Mouse (Mus musculus) embryo, embryonic 9.5 days (tissue): ENCODE measurements around the gene Vcp.
A peak's percentile ranks its signal among the peaks of the same experiment; 100 is the strongest.

Source experiments
- DNase-seq: peaks from one replicate; pipeline ENCODE4 v3.0.0-alpha.2; 2017; ENCODE audit errors: extremely low spot score

The Vcp gene

GRCm38 (mm10) chr4:43000141-43000986, at the start of gene Vcp:
TSS of gene Vcp (minus strand) at chr4:43000507.
- peak; percentile 99 for DNase-seq

DNA sequence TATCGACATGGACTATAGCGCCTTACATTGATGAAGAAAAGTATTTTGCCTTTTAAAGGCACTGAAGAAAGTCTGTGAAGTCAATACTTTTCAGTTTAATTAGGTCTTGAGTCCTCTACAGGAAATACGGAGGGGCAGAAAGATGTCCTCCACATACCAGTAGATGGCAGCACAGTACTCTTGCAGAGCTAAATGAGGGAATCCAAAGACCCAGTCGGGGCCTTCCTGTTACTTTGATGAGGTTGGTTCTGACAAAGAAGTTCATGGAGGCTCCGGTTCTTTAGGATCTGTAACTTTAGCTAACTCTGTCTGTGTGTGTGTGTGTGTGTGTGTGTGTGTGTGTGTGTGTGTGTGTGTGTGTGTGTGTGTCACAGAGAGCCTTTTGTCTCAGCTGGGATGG, 46.9 kb upstream of the Vcp start:
- peak; percentile 79 for DNase-seq

- no peak for DNase-seq
Measured at GRCm38 (mm10) chr4:43046607-43047006, 46.3 kb upstream of the Vcp start.

DNA sequence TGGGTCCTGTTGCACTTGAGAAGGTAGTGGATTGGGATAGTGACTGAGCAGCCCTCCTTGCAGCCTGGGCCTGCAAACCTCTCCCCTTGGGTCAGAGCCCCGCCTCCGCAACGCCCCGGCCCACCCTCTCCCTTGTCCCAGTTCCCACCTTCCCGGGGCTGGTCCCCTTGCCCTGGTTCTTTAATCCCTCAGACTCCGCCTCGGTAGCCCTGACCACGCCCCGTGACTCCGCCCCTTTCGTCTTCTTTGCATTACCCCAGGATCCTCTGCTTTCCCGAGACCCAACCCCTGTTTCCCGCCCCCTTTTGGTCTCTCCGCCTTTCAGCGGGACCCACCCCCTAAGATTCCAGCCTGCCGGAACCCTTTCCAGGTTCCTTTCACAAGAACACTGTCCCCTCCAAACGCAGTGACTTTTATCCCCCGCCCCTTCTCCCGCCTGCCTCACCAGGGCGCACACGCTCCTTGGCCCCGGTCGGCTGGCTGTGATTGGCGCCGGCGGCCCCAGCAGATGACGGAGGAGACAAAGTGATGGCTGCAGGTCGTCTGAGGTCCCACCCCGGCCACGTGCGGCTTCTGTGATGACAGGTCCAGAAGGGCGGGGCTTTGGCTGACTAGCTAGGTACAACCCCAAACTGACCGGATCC, 45.5 kb upstream of the Vcp start, which contains the start of gene Fam214b:
TSS of gene Fam214b (minus strand) at position 562 of the 644 bp plus-strand sequence.
- peak; percentile 100 for DNase-seq

DNA sequence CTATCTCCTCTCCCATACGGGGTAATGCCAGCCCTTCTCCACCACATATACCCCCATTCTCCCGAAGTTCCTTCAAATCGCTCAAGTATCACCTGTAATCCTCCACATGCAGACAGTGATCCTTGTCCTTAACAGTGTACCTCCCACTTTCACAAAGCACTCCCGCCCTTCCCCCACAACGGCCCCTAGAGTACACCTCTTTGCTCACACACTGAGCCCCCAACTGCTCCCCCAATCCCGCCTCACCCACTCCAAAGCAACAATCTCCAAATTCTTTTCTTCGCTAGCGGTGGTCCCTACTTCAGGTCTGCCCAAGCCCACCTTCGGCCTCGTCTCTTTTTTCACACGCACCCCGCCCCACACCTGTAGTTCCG, 45.0 kb upstream of the Vcp start:
- no peak for DNase-seq

DNA sequence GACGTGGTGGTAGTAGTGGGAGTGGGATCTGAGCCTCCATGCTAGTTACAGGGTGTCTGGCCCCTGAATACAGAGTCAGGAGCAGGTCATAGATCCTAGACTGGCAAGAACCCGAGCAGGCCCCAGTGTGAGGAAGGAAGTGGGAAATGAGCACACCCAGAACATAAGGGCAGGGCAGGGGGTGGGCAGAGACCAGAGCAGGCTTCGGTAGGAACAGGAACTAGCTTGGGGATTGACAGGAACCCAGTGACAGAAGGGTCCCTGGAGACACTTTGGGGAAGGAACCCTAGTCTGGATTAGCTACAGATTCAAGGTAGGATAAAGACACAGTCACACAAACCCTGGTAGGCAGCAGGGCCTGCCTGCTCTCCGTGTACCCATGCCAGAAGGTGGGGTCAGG, 44.4 kb upstream of the Vcp start:
- DNase-seq = peak; percentile 28

DNA sequence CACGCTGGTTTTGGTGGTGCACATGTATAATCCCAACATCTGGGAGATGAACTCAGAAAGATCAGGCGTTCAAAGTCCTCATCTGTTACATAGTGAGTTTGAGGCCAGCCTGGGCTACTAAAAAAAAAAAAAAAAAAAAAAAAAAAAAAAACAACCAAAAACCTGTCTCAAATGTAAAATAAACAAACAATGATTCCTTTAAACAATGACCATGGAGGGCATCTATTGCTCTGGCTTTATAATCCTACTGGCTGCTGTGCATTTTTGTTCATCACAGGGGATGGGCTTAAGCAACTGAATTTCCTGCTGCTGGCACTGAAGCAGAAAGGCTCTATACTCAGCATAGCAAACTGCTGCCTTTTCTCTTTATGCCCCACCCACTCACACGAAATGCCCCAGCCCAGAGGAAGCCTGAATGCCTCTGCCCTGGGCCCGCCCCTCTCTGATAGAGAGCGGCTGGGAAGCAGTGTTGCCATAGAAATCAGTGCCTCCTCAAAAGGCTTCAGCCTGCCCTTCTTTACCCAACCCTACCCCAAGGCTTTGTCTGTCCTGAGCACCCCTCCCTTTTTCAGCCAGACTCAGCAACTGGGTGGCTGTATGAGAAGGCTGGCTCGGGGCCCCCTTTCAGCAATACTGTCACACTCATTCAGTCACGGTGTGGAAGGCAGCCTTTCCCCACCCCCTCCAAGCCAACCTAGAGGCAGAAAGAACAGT, 43.5 kb upstream of the Vcp start:
- DNase-seq = peak; percentile 79

DNA sequence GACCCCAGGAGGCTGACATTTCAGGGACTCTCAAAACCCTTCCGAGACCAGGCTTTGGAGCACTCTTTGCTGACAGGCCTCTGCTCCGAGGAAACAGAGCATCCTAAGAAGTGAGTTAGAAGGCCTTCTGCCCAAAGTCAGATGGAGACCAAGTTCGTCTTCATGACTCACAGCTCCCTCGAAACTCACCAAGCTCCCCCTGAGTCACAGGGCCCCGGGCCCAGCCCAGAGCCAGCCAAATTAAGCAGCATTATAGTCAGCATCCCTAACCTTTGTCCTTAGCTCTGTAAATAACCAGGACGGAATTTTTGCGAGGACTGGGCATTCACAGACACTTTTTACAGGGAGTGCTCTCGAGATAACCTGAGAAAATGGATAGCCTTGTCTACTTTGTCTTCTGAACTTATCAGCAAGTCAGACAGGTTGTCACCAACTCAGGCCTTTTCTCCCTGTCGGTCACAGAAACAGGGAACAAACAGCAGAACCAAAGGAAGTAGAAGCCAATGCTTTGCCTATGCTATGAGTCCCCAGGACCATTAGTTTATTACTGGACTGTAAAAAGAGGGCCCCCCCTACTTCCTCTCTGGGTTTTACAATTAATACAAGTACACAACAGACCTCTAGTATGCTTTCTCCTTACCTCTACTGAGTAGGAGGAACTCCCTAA, 40.7 kb upstream of the Vcp start:
- no peak for DNase-seq

- DNase-seq = peak; percentile 94
Measured at GRCm38 (mm10) chr4:43040114-43040572, 39.8 kb upstream of the Vcp start.

- DNase-seq = no peak
Measured at GRCm38 (mm10) chr4:43039609-43040008, 39.3 kb upstream of the Vcp start.

DNA sequence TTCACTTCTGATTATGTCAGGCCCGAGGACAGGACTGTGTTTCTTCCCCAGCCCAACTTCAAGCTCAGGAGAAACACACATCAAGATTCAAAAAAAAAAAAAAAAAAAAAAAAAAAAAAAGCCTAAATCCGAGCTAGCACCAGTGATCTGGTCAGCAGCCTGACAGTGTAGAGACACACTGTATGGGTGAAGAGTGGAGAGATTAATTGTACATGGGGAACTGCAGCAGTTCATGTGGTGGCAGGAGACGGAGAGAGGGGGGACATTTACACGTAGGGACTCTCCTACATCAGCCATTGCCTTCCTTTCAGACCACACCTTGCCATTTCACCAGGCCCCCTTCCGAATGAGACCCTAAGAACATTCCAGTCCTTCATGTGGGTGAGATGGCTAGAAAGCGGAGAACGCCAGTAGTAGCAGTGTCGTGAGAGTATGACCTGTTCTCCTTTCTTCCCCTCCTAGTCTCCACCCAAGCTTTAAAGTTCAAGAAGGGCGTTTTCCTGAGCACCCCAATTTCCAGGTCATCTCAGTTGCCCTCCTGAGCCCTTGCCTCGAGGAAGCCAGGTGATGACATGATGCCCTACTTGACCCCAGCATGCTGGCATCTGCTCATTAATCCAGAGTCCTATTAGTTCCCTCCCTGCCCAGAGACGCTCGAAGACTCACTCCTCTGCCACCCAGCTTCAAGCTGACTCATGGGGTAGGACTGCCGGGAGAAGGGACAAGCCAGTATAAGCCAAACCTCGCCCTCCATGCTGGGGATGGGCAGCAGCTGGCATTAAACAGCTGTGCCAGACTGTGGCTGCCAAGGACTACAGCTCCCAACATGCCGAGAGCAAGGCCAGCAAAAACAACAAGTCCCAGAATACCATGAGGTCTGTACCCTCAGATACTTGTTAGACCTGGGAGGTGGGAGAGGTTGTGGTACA, 38.5 kb upstream of the Vcp start:
- no peak for DNase-seq

- no peak for DNase-seq
Measured at GRCm38 (mm10) chr4:43037860-43038566, 37.7 kb upstream of the Vcp start.

DNA sequence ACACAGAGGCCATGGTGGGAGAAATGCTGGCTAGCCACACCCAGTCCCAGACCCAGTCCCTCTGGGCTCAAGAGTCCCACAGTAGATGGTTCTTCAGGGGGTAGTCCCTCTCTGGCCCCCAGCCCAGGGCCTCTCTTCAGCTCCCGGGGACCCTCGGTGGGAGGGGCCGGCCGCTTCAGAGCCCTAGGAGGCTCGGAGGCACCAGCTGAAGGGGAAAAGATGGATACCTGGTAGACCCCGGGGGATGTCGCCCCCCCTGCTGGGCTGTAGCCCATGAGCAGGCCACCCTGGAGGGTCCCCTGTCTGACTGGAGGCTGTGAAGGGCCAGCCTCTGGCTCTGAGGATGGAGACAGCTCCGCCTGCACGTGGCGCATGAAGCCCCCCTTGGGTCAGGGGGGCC, 36.0 kb upstream of the Vcp start:
- no peak for DNase-seq

GRCm38 (mm10) chr4:43035851-43036250, 35.5 kb upstream of the Vcp start:
- DNase-seq = no peak

GRCm38 (mm10) chr4:43033481-43033880, 33.2 kb upstream of the Vcp start:
- DNase-seq = no peak

- DNase-seq = no peak
Measured at GRCm38 (mm10) chr4:43032501-43032900, 32.2 kb upstream of the Vcp start.

- DNase-seq = peak; percentile 91
Measured at GRCm38 (mm10) chr4:43031237-43031995, 31.1 kb upstream of the Vcp start, which contains the start of gene Stoml2. TSS of gene Stoml2 (minus strand) at chr4:43031710.

DNA sequence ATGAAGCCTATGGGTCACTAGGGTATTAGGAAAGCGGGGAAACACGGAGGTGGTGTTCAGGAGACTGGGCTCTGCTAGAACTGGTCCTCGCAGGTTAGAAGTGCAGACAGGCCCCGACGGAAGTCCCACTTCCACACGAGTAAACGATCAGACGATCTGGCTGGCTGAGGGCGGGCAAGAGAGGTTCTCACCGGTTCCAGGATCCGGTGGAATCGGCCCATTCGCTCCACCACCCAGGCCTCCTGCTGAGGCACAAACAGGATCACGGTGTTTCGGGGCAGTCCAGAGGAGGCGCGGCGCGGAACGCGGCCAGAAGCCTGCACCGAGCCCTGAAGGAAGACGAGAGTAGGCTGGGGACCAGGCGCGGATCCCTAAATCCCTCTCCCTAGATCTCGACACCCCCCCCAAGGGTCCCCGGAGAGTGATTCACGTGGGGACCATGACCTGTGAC, 30.5 kb upstream of the Vcp start:
- DNase-seq = no peak

DNA sequence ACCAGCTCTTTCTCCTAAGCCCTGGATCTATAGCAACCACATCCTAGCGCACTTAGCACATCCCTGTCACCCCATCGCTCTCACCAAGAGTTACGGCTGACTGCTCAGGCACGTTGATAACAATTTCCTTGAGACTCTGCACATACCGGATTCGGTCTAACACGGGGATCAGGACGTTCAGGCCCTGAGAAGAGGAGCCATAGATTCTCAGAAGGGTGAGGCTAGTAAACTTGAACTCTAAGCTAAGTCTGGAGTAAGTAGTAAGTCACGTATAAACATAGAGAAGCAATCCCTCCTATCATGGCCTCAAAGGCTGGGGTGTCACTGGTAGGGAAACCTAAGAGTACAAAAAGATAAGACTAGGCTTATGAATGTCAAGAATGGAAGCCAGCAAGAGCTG, 30.0 kb upstream of the Vcp start:
- no peak for DNase-seq
